Mouse (Mus musculus) embryo, embryonic 9.5 days (tissue): Measurements from ENCODE around the gene Rhbdl1.

ENCODE experiments used
- DNase-seq: peaks from one replicate; pipeline ENCODE4 v3.0.0-alpha.2; 2017; ENCODE audit errors: extremely low spot score

The Rhbdl1 gene

GRCm38 (mm10) chr17:25794998-25795397, 42.1 kb downstream of the Rhbdl1 start:
- no peak for DNase-seq

- peak; percentile 39 for DNase-seq
These were observed 42.9 kb downstream of the Rhbdl1 start for GRCm38 (mm10) chr17:25794197-25794596.

GRCm38 (mm10) chr17:25792615-25793014, 44.5 kb downstream of the Rhbdl1 start, which contains the start of gene Fam173a:
Gene Fam173a (minus strand): TSS chr17:25792901.
- peak; percentile 77 for DNase-seq

- peak; percentile 90 for DNase-seq
These were observed 45.1 kb downstream of the Rhbdl1 start for GRCm38 (mm10) chr17:25791843-25792527.

GRCm38 (mm10) chr17:25791320-25791842, 45.7 kb downstream of the Rhbdl1 start:
- no peak for DNase-seq

- DNase-seq, result no peak
These were observed 50.2 kb downstream of the Rhbdl1 start for GRCm38 (mm10) chr17:25786781-25787504.

GRCm38 (mm10) chr17:25786280-25786679, 50.8 kb downstream of the Rhbdl1 start, which contains the start of gene Ccdc78:
Gene Ccdc78 (plus strand): TSS chr17:25786580.
- no peak for DNase-seq

GRCm38 (mm10) chr17:25785281-25785745, 51.8 kb downstream of the Rhbdl1 start, which contains the start of gene Haghl:
Gene Haghl (minus strand): TSS chr17:25785673.
- peak; percentile 97 for DNase-seq
